Comparison of ENCODE assay signal across 18 mouse cellular contexts in the genomic region with DNA sequence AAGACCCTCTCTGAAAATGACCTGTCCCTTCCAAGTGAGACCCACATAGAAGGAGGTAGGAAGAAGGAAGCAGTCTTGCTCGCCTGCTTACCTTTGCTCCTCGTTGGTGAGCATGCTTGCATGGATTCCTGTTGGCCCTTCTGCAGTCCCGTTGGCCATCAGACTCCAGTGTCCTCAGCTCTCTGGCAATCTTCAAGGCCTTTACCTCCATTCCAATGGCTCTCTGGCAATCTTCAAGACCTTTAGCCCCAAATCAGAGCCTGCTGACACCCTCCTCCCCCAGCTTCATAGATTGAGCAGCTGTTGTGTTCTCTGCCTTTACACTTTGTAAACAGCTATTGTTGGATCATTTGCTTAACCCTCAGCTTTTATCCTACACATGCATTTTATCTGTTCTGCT.
"Had no signal": no experiment of that assay in that cellular context is flagged by ENCODE, and none has a peak within 500 bp of the region (broad histone marks: within the 10 kb centered on the region; RNA-seq: fewer than 3 reads in every experiment).

No protein-coding gene starts in this region.

- DNase-seq: lung, adult 18-20 months; lung, embryonic 14.5 days; lung, postnatal 10 days; lung, postnatal 4 days; midbrain, embryonic 14.5 days; retina, postnatal 1 day; right cerebral cortex, adult 18-20 months; right cerebral cortex, postnatal 14 days; spleen, adult 18-20 months; thymus, adult 18-20 months; thymus, postnatal 14 days; thymus, postnatal 36 days had no signal

- H3K4me3 ChIP-seq: midbrain, embryonic 10.5 days; midbrain, embryonic 12.5 days; myocyte; neural tube, embryonic 13.5 days; neural tube, embryonic 15.5 days had no signal

- H3K36me3 ChIP-seq: midbrain, embryonic 10.5 days; midbrain, embryonic 12.5 days; neural tube, embryonic 13.5 days; neural tube, embryonic 15.5 days had no signal

- H3K27me3 ChIP-seq: midbrain, embryonic 12.5 days; neural tube, embryonic 13.5 days; neural tube, embryonic 15.5 days had no signal

- H3K27ac ChIP-seq: liver, embryonic 14.5 days; midbrain, embryonic 10.5 days; midbrain, embryonic 12.5 days; neural tube, embryonic 13.5 days; neural tube, embryonic 15.5 days had no signal

- H3K4me1 ChIP-seq: midbrain, embryonic 10.5 days; midbrain, embryonic 12.5 days; neural tube, embryonic 13.5 days; neural tube, embryonic 15.5 days had no signal
